Mouse (Mus musculus) telencephalon, adult 2 months (tissue): ENCODE measurements around the gene Ldlrad1.

ENCODE experiments used
- DNase-seq: peaks from one replicate; pipeline ENCODE4 v3.0.0-alpha.2; 2011; ENCODE audit warnings: low read depth, low spot score

The Ldlrad1 gene

DNA sequence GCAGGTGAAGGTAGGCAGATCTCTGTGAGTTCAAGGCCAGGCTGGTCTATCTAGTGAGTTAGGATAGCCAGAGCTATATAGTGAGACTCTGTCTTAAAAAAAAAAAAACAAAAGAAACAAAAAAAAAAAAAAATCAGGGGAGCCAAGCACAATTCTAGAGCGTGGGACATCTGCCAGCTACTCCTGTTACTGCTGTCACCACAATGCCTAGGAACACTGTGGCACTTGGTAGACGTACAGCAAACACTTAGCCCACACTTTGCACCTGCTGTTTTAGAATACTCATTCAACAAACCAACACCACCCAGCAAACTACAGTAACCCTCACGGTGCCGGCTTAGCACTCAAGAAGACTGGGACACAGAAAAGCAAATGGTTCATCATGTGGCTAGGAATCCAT lies 2.5 kb downstream of the Ldlrad1 start:
- DNase-seq = peak; percentile 47

- no peak for DNase-seq
These were observed 3.0 kb downstream of the Ldlrad1 start for GRCm38 (mm10) chr4:107211936-107212335.

GRCm38 (mm10) chr4:107213279-107214011 lies 4.5 kb downstream of the Ldlrad1 start:
- DNase-seq = no peak

DNA sequence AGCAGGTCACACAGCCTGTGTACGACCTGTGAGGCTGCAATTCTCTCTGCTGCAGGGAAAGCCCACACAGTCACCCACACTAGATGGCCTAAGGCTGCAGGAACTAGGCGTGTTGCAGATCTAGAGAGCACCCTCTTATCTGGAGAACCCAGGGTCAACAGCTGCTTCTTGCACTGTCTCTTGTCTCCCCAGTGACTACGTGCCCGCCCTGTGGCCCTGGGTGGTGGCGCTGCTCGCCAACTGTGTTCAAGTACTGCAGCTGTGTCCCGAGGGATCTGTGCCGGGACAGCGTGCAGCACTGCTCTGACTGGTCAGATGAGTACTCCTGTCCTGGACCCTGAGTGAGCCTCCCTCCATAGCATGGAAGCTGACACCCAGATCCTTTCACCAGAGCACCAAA lies 8.6 kb downstream of the Ldlrad1 start:
- no peak for DNase-seq

DNA sequence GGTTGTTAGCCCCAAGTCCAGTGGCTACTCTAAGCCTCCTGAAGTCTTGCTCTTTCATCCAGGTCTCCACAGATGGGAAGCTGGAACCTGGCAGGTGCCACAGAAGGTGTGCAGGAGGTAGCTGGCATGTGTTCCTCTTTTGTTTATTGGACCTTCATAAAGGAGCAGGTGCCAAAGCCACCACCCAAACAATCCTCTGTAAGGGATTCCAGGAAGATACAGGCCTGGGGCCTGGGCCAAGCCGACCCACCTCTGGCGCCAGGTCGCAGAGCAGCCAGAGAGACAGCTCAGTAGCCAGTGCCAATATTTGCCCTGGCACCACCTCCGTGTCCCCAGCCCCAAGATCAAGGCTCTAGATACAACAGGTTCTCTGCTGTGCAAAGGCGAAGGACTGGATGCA lies 12.5 kb downstream of the Ldlrad1 start:
- DNase-seq = no peak

DNA sequence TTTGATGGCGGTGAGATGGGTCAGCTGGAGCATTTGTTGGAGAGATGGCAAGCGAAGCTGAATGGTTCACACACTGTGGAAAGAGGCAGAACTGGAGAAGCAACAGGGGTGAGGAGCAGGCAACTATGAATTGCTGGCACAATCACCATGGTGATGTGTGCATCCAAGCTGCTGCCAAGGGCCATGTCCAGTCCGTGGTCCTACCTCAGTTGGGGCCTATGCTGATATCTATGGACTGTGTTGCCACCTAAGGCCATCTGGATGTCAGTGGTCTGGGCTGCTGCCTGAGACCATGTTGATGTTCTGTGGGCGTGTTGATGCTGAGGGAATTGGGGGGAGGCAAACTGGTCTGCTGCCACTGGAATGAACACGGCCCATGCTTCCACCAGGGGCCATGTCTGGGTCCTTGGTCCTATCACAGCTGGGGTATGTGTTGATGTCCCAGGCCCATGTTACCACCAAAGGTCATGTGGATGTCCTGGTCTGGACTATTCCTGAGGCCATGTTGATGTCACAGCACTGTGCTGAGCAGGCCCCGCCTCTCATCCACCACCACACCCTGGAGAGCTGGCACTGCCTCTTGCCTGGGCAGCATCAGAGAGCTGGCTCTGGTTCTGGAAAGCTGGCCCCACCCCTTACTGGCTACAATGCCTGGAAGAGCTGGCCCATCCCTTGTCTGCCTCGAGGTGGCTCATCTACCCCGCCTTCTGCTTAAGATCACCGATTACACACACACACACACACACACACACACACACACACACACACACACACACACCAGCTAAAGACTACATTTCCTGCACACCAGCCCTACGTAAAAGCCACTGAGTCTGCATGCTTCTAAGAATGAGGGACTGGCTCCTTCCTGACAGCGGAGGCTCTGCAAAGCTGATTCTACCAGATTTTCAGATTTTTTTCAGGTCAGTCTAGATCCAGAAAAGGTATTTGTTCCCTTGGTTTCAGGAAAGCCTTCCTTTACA lies 14.5 kb downstream of the Ldlrad1 start:
- DNase-seq = no peak

DNA sequence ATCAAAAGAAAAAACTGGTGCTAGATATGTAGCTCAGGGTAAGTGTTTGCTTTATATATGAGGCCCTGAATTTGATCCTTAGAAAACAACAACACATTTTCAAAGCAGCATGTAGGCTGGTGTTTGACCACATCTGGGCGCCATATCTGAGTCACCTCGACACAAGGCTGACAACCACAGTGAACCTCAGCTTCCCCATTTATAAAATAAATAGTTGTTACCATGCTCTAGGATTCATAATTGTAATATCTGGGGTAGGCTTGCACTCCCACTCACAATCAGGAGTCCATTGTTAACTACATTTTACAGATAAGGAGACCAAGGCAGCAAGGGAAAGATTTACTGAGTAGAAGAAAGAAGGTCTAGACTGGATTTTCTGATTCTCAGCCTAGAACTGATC lies 17.3 kb downstream of the Ldlrad1 start:
- DNase-seq = no peak

DNA sequence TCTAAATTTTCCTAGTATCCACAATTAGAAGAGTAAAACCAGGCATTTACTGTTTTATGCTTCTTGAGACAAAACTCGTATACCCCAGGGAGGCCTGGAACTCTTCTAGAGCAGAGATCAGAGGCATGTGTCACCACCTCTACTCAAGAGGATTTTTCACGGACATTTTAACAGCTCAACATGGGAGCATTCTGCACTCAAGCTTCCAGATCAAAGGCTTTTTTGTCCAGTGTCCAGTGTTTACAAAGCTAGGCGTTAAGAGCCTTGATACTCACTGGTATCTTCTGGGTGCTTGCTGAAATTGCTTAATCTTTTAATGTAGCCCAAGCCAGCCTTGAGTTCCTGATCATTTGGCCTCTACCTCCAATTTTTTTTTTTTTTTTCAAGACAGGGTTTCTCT lies 23.2 kb downstream of the Ldlrad1 start:
- no peak for DNase-seq

DNA sequence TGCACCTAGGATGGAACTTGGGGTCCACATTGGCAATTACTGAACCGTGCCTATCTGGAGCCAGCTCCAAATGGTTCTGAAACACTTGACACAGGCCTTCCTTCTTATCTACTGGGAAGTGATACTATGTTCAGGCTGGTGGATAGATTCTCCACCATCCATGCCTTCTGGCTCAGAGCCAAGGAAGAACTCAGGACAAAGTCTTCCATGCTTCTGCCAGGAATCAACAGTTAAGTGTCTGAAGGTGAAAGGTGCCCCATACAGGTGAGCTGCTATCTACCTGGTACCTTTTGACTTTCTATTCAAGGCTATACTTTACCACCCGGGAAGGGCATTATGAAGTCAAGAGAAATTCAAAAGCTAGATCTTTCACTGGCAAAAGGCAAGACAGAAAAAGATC lies 29.3 kb downstream of the Ldlrad1 start:
- DNase-seq = no peak

DNA sequence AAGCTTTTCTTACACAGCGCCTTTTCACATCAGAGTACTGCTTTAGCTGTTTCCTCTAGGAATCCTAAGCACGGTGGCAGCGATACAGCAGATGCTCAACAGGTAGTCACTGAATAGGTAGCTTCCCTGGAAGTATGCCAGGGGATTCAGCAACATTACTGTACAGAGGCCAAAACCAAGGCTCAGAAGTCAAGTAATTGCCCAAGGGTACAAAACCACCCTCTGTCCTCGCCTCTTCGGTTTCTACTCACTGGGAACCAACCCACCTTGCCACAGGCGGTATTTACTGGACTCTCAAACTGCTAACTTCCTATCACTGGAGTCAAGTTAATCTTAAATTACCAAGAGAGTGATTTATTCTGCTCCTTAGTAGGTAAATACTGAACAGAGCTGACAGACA lies 31.2 kb downstream of the Ldlrad1 start:
- no peak for DNase-seq

DNA sequence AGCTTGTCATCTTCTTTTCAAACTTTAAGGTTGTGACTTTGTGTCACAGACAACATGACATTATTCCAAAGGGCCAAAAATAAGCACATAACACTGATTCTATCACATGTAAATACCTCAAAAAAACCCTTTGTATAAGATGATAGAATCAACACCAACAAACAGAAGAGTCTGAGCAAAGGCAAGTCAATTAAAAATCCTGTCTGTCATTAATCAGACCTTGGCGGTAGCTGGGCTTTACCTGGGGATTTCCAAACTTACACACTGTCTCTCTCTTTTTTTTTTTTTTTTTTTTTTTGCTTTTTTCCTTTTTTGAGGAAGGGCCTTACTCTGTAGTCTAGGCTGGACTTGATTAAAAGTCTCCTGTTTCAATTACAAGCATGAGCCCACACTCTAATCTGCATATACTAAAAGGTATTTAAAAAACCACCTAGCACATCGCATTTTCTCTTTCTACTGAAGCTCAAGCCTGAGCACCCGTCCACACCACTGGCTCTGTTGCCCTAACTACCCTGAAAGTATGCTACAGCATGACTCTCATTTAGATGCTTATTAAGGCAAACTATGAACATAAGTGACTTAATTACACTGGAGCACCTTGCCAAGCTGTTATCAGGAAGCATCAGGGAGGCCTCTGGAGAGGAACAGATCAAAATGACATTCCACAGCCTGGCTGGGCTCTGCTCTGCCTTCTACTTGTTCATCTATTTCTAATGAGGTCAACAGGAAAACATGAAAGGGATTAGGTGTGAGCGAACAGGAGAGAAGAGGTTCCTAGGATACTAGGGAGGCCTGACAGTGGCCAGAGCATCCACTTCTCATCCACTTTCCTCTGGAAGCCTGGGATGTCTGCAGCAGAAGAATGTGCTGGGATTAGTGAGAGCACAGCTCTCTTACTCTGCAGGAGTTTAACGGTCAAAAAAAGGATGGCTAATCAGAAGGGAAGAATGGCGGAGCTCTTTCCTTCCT lies 34.7 kb downstream of the Ldlrad1 start:
- DNase-seq = no peak

DNA sequence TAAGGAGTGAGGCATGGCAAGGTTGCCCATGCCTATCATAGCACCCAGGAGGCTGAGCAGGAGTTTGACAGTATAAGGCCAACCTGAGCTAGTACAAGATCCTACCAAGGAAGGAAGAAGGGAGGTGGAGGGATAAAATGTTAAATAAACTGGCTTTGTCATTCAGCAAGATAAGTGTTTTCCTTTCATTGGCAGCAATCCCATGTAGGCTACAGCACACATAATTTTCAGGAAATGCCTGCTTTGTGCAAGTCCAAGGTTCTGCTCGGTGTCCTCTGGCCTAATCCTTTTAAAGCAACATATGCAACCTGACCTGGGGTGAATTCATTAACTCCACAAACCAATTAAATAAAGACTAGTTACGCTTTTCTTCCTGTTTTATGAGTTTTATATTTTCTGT lies 36.4 kb downstream of the Ldlrad1 start:
- no peak for DNase-seq

- DNase-seq = no peak
These were observed 37.1 kb downstream of the Ldlrad1 start for GRCm38 (mm10) chr4:107246040-107246439.

DNA sequence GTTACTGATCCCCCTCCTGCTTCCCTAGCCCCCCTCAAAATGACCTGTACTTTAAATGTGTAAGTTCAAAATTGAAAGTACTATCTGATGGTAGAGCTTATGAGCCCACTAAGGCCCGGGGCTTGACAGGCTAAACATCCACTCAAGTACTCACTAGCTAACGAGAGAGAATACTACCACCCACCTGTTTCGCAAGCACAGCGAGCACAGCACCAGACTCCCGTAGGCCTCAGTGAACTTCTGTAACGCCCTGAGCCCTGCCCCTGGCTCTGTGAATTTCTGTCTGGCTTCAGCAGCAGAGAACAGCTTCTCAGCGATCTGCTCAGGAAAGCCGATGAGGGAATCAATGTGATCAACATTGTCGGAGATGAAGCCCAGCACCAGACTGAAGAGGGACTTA lies 38.1 kb downstream of the Ldlrad1 start:
- DNase-seq = no peak

DNA sequence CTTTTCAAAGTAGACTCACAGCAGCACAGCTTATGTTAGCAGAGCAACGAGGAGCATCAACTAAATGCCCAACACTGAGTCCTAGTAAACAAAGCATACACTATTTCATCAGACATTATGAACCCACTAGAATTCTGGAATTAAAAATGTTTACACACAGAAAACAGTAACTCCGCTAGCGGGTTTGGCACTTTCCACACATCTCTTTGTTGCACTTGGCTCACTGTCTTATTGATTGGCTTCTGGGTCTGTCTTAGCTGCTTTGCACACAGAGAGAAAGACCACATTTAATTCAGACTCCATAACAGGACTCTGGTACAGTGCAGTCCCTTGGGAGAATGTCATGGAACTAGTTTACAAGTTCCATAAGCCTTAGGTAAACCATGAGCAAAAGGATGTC lies 39.1 kb downstream of the Ldlrad1 start:
- DNase-seq = no peak

DNA sequence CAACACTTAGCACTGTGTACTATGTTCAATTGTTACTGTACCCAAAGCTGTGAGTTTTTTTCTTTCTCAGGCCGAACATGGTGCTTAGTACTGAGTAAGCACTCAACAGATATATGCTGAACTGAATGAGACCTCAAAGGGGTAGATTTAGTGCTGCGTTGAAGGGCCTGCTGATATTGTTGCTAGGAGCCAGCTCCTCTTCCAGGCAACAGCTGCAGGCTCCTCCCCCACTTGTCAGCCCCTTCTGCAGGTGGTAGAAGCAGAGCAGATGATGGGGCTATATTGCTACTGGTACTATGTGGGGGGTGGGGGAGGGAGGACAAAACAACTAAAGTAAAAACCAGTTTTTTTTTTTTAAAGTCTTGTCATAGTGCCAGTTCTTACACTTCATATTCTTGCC lies 40.5 kb downstream of the Ldlrad1 start:
- no peak for DNase-seq

DNA sequence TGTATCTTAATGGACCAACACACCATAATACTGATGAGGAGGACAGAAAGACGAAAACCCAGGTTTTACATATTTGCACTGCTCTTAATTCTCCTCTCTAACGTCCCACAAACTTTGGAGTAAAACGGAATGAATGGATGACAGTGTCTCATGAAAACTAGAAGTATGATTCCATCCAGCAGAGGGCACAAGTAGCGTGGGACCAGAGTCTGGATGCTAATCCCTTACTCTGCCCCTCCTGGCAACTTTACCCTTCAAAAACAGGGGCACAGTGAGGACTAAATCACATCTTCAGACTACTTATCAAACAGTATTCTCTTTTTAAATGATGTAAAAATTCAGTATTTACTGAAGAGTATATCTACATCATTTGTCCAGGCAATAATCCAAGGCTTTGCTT lies 41.5 kb downstream of the Ldlrad1 start:
- no peak for DNase-seq

GRCm38 (mm10) chr4:107252522-107252921 lies 43.5 kb downstream of the Ldlrad1 start:
- no peak for DNase-seq

- DNase-seq = peak; percentile 93
These were observed 44.4 kb downstream of the Ldlrad1 start, which contains the start of the genes Lrrc42 and Hspb11 for GRCm38 (mm10) chr4:107253125-107254091. Gene Lrrc42 (minus strand): TSS chr4:107253532. Gene Hspb11 (plus strand): TSS chr4:107253593.

GRCm38 (mm10) chr4:107254414-107254813 lies 45.4 kb downstream of the Ldlrad1 start:
- no peak for DNase-seq
